Mouse (Mus musculus): ENCODE measurements around the gene Grk2. TPM values are rescaled to one million over a fixed set of nuclear protein-coding genes. Genes with fewer than 3 reads are reported as not detected.

The Grk2 gene
- total and polyA plus RNA-seq, 2 experiments = 11.3 to 30.3 TPM

DNA sequence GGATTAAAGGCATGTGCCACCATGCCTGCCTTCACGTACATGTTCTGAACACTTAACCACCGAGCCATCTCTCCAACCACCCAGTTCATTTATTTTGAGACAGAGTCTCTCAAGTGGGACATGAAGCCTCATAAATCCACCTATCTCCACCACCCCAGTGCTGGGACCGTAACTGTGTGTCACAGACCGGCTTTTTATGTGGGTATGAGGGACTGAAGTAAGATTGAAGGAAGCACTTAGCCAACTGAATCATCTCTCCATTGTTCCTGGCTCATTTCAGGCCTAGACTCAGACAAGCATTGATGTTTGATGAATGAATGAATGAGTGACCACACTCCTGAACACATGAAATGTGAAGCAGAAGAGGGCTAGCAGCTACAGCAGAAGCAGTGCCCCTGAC is 3.3 kb upstream of the Grk2 start:
- no peak overlapping the region for H3K27ac ChIP-seq (replicated peaks; ENCODE audit: insufficient read depth, low read depth, low read length)
- TF ChIP-seq CTCF (IDR thresholded peaks at IDR 0.05; ENCODE audit: low read depth, low read length) (no peak), POLR2A (IDR thresholded peaks at IDR 0.05; ENCODE audit: extremely low read depth, insufficient read depth, low read length) (no peak)
- H3K36me3 ChIP-seq (ENCODE audit: control insufficient read depth, insufficient read depth, low read length) = no peaks in the 10 kb centered on the region
- H3K27me3 ChIP-seq (ENCODE audit: control insufficient read depth, insufficient read depth, low read length) = no peaks in the 10 kb centered on the region
- no peak for DNase-seq (ENCODE audit: extremely low read depth, low read depth, low spot score)
- WGBS = 97% methylated on average over 4 of the region's 4 CpGs
- H3K79me2 ChIP-seq (ENCODE audit: control insufficient read depth, insufficient read depth, low read length) = peaks cover 16% of the 10 kb centered on the region
- peaks cover 6% of the 10 kb centered on the region; the same call in 1 of the 2 replicates for H3K4me1 ChIP-seq (ENCODE audit: control insufficient read depth, insufficient read depth, low read length)
- H3K9ac ChIP-seq (ENCODE audit: low read depth, low read length) = no peak overlapping the region
- H3K4me3 ChIP-seq (ENCODE audit: insufficient read depth, low read depth, low read length) = no peak overlapping the region

DNA sequence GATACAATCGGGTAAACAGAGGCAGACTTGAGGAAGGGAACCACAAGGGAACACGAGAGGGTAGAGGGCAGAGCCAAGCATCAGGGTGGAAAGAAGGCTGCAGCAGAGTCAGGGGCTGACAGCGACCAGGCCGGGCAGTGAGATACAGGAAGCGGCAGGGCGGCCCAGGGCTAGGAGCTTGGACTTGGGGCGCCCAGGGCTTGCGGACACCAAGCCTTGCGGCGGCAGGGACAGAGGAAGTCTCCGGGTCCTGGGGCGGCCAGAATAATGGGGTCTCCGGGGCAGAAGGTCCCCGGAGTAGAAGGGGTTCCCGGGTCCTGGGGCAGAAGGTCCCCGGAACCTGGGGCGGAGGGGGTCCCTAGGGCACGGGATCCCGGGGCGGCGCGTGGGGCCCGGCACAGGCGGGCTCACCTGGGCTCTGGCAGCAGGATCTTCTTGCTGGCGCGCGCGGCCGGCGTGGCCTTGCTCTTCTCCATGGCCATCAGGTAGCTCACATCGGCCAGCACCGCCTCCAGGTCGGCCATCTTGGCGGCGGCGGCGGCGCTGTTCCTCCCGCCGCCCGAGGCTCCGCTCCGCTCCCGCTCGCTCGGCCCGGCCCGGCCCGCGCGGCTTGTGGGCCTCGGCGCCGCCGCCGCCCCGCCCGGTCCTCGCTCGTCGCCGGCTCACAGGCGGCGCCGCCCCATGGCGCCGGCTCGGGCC is 382 bp downstream of the Grk2 start:
- H3K4me3 ChIP-seq (ENCODE audit: insufficient read depth, low read depth, low read length) = peak overlapping the region; percentile 79
- 2% methylated on average over 68 of the region's 68 CpGs for WGBS
- peak overlapping the region; percentile 26 for H3K27ac ChIP-seq (replicated peaks; ENCODE audit: insufficient read depth, low read depth, low read length)
- no peaks in the 10 kb centered on the region for H3K36me3 ChIP-seq (ENCODE audit: control insufficient read depth, insufficient read depth, low read length)
- peaks cover 47% of the 10 kb centered on the region for H3K79me2 ChIP-seq (ENCODE audit: control insufficient read depth, insufficient read depth, low read length)
- H3K27me3 ChIP-seq (ENCODE audit: control insufficient read depth, insufficient read depth, low read length) = no peaks in the 10 kb centered on the region
- no peak for TF ChIP-seq POLR2A (IDR thresholded peaks at IDR 0.05; ENCODE audit: extremely low read depth, insufficient read depth, low read length)
- no peak for TF ChIP-seq CTCF (IDR thresholded peaks at IDR 0.05; ENCODE audit: low read depth, low read length)
- DNase-seq (ENCODE audit: extremely low read depth, low read depth, low spot score) = no peak
- peak overlapping the region; percentile 88 for H3K9ac ChIP-seq (ENCODE audit: low read depth, low read length)
- peaks cover 16% of the 10 kb centered on the region for H3K4me1 ChIP-seq (ENCODE audit: control insufficient read depth, insufficient read depth, low read length)

DNA sequence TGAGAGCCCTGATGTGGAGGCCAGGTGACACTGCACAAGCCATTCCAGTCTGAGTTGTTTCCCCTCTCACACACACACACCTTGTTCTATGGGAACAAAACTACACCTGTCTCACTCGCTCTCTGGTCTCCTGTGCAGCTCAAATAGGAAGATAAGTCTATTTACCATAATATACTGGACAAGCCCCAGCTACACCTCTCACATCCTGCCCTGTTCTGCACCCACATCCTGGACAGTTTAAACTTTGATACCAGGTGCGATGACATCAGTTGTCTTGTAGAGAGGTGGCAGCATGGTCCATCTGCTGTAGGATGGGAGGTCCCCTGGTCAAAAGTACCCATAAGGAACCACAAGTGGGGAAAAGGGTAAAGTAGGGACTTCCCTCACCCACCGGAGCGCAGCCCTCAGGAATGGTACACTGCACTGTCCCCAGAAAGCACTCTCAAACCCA is 1.1 kb downstream of the Grk2 start:
- peak overlapping the region; percentile 33 for H3K9ac ChIP-seq (ENCODE audit: low read depth, low read length)
- H3K4me1 ChIP-seq (ENCODE audit: control insufficient read depth, insufficient read depth, low read length) = peaks cover 16% of the 10 kb centered on the region
- no peak for DNase-seq (ENCODE audit: extremely low read depth, low read depth, low spot score)
- peak overlapping the region; percentile 54 for H3K27ac ChIP-seq (replicated peaks; ENCODE audit: insufficient read depth, low read depth, low read length)
- no peak for TF ChIP-seq CTCF (IDR thresholded peaks at IDR 0.05; ENCODE audit: low read depth, low read length)
- no peak for TF ChIP-seq POLR2A (IDR thresholded peaks at IDR 0.05; ENCODE audit: extremely low read depth, insufficient read depth, low read length)
- H3K27me3 ChIP-seq (ENCODE audit: control insufficient read depth, insufficient read depth, low read length) = no peaks in the 10 kb centered on the region
- peak overlapping the region; percentile 79 for H3K4me3 ChIP-seq (ENCODE audit: insufficient read depth, low read depth, low read length)
- H3K79me2 ChIP-seq (ENCODE audit: control insufficient read depth, insufficient read depth, low read length) = peaks cover 53% of the 10 kb centered on the region
- WGBS = 40% methylated on average over 4 of the region's 4 CpGs
- H3K36me3 ChIP-seq (ENCODE audit: control insufficient read depth, insufficient read depth, low read length) = no peaks in the 10 kb centered on the region

DNA sequence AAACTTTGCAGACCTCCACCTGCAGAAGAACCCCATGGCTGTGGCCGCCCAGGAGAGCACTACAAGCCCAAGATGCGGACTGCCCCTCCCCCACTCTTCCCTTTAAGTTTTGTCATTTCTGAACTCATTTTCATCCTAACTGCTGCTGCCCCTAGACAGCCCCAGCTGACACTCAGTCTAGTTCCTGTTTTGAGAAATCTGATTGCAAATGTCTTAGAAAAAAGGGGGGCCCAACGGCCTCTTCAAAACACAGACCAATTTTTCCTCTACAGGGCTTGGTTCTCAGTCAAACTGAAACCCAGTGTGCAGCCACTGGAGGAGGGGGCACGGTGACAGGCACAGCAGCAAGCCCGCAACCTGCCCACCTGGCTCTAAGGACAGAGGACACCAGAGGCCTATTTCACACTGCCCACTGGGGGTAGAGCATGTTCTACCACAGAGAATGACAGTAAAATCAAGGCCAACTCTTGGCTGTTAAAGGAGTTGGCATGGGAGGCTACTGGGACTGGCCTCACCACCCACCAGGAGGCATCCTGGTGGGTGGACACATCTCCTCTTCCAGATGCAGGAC is 1.7 kb downstream of the Grk2 start:
- H3K79me2 ChIP-seq (ENCODE audit: control insufficient read depth, insufficient read depth, low read length) = peaks cover 53% of the 10 kb centered on the region
- TF ChIP-seq CTCF (IDR thresholded peaks at IDR 0.05; ENCODE audit: low read depth, low read length) = no peak
- no peak for TF ChIP-seq POLR2A (IDR thresholded peaks at IDR 0.05; ENCODE audit: extremely low read depth, insufficient read depth, low read length)
- peak overlapping the region; percentile 39; the same call in 1 of the 2 replicates for H3K4me3 ChIP-seq (ENCODE audit: insufficient read depth, low read depth, low read length)
- 74% methylated on average over 5 of the region's 5 CpGs for WGBS
- H3K27ac ChIP-seq (replicated peaks; ENCODE audit: insufficient read depth, low read depth, low read length) = peak overlapping the region; percentile 54
- H3K27me3 ChIP-seq (ENCODE audit: control insufficient read depth, insufficient read depth, low read length) = no peaks in the 10 kb centered on the region
- H3K9ac ChIP-seq (ENCODE audit: low read depth, low read length) = peak overlapping the region; percentile 33
- peaks cover 16% of the 10 kb centered on the region for H3K4me1 ChIP-seq (ENCODE audit: control insufficient read depth, insufficient read depth, low read length)
- H3K36me3 ChIP-seq (ENCODE audit: control insufficient read depth, insufficient read depth, low read length) = no peaks in the 10 kb centered on the region
- no peak for DNase-seq (ENCODE audit: extremely low read depth, low read depth, low spot score)

DNA sequence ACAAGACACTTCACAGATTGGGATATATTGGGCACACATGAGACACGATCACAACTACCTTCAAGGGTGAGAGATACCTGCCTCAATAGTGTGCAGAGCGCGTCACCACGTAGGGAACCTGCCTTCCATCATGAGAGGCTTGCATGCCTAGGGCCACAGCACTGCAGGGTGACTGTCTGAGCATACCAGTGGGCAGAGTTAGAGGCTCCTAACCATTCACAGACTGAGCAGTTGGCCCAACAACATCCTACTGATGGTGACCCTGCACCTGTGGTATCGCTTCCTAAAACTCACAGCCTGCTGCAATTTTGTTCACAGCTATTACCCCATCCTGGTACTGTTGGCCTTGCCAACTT is 2.4 kb downstream of the Grk2 start:
- WGBS = 85% methylated on average over 5 of the region's 5 CpGs
- Histone ChIP-seq H3K36me3 (ENCODE audit: control insufficient read depth, insufficient read depth, low read length) (no peaks in the 10 kb centered on the region), H3K4me3 (ENCODE audit: insufficient read depth, low read depth, low read length) (no peak overlapping the region), H3K4me1 (ENCODE audit: control insufficient read depth, insufficient read depth, low read length) (peaks cover 17% of the 10 kb centered on the region), H3K27ac (replicated peaks; ENCODE audit: insufficient read depth, low read depth, low read length) (peak overlapping the region; percentile 9; the same call in 1 of the 2 replicates), H3K27me3 (ENCODE audit: control insufficient read depth, insufficient read depth, low read length) (no peaks in the 10 kb centered on the region), H3K79me2 (ENCODE audit: control insufficient read depth, insufficient read depth, low read length) (peaks cover 60% of the 10 kb centered on the region), H3K9ac (ENCODE audit: low read depth, low read length) (peak overlapping the region; percentile 22; the same call in 1 of the 2 replicates)
- DNase-seq (ENCODE audit: extremely low read depth, low read depth, low spot score) = no peak
- no peak for TF ChIP-seq POLR2A (IDR thresholded peaks at IDR 0.05; ENCODE audit: extremely low read depth, insufficient read depth, low read length)
- TF ChIP-seq CTCF (IDR thresholded peaks at IDR 0.05; ENCODE audit: low read depth, low read length) = no peak

All from liver, adult 2 months (tissue).